Mouse (Mus musculus): ENCODE data around the gene Col13a1. TPM values are rescaled to one million over a fixed set of nuclear protein-coding genes. Genes with fewer than 3 reads are reported as not detected.

Gene Col13a1
- polyA plus RNA-seq, 1 experiment: not detected

DNA sequence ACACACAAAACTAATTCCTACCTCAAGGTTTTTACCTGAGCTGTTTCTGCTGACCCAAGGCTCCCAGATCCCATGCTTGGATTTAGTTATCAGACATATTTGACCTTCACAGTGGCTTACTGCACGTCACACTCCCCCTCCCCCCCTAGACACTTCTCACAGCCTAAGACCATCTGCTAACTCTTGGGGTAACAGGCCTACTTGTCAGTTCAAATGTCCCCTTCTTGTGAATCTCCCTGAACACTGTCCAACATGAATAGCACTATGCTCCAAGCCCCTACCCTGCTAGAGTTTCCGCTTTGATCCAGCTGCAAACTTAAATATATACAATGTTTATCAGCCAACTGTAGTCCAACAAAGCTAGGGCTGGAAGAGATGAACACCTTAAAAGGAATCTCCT lies 36.2 kb downstream of the Col13a1 start:
- no peak overlapping the region for H3K4me3 ChIP-seq (ENCODE audit: insufficient read depth, low read length)
- peaks cover 5% of the 10 kb centered on the region; the same call in 1 of the 2 replicates for H3K4me1 ChIP-seq (ENCODE audit: control insufficient read depth, insufficient read depth, low read length)
- no peak for TF ChIP-seq POLR2A (IDR thresholded peaks at IDR 0.05; ENCODE audit: low read depth, low read length)
- no peak overlapping the region for H3K27ac ChIP-seq (ENCODE audit: insufficient read depth, low read length)

DNA sequence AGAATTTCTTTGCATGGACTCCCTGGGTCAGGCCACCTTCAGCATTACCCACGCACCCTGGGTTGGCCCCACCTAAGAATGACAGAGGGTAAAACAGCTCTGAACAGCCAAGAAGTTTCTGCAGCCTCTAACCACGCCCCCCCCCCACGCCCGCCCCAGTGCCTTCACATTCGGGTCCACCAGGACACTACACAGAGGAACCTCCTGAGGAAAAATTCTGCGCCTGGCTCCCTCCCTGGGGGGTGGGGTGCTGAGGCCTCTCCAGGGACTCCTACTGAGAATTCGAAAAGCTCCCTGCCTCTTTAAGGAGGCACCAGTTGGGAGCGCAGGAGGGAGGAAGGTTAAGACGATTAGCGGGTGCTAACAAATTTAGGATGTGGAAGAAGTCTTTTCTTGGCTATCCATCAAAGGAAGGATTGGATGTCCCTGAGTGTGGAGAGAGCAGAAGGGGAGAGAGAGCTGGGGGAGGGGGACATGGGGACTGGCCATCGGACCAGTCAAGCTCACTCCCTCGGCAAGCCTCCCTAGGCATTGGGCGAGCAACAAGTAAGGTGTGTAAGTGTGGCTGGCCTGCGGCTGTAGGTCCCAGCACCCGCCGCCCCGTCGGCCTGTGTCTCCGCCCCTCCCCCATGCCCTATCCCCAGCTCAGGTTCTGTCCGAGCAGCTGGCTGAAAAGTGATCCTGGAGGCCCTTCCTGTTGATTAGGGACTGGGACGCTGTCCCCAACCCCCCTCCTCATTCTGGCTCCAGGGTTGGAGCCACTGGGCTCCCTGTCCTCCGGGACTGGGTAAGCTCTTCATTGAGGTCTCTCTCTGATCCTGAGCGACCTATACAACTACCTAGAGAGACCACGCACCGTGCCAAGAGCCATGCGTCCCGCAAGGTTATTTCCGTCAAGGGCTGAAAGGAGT lies 42.4 kb downstream of the Col13a1 start:
- TF ChIP-seq POLR2A (IDR thresholded peaks at IDR 0.05; ENCODE audit: low read depth, low read length) (no peak), CTCF (IDR thresholded peaks at IDR 0.05; ENCODE audit: borderline replicate concordance, insufficient read depth, low read length) (no peak)
- Histone ChIP-seq H3K4me1 (ENCODE audit: control insufficient read depth, insufficient read depth, low read length) (no peaks in the 10 kb centered on the region), H3K4me3 (ENCODE audit: insufficient read depth, low read length) (no peak overlapping the region), H3K27ac (ENCODE audit: insufficient read depth, low read length) (no peak overlapping the region)

DNA sequence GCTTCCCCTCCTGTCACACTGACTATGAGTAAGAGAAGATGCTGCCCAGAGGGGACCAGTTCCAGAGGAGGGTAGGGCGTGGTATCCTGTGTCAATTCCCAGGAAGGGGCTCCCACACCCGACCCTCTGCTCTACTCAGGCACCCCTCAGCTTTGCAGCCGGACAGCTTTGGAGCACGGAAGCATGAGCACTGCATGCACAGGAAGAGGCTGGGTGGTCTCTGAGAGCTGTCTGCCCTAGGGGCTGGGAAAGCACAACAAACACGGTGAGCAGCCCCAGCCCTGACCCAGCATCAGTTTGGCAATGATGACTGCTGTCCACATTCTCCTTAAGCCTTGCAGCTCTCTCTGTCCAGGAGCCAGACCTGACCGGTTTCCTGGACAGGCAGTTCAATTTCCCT lies 47.2 kb downstream of the Col13a1 start:
- no peak for TF ChIP-seq CTCF (IDR thresholded peaks at IDR 0.05; ENCODE audit: borderline replicate concordance, insufficient read depth, low read length)
- TF ChIP-seq POLR2A (IDR thresholded peaks at IDR 0.05; ENCODE audit: low read depth, low read length): no peak
- H3K4me3 ChIP-seq (ENCODE audit: insufficient read depth, low read length): no peak overlapping the region
- no peaks in the 10 kb centered on the region for H3K4me1 ChIP-seq (ENCODE audit: control insufficient read depth, insufficient read depth, low read length)
- H3K27ac ChIP-seq (ENCODE audit: insufficient read depth, low read length): no peak overlapping the region

DNA sequence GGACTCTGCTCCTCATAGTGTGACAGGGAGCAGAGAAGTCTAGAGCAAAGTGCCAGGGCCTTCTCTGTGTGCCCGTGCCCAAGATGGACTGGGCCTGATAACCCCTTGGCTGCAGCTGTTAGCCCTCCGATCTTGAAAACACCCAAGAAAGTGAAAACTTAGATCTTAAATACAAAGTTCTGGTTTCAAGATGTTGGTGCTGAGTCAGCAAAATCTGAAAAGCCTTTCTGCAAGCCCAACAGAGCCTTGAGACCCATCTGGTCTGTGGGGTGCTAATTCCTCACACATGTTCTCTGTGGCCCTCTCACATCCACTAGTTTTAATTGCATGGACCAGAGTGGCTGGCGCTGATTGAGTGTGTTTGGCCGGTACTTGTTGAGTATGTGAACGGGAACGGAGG lies 49.0 kb downstream of the Col13a1 start:
- Histone ChIP-seq H3K4me1 (ENCODE audit: control insufficient read depth, insufficient read depth, low read length) (no peaks in the 10 kb centered on the region), H3K4me3 (ENCODE audit: insufficient read depth, low read length) (no peak overlapping the region), H3K27ac (ENCODE audit: insufficient read depth, low read length) (no peak overlapping the region)
- TF ChIP-seq POLR2A (IDR thresholded peaks at IDR 0.05; ENCODE audit: low read depth, low read length) (no peak), CTCF (IDR thresholded peaks at IDR 0.05; ENCODE audit: borderline replicate concordance, insufficient read depth, low read length) (no peak)

DNA sequence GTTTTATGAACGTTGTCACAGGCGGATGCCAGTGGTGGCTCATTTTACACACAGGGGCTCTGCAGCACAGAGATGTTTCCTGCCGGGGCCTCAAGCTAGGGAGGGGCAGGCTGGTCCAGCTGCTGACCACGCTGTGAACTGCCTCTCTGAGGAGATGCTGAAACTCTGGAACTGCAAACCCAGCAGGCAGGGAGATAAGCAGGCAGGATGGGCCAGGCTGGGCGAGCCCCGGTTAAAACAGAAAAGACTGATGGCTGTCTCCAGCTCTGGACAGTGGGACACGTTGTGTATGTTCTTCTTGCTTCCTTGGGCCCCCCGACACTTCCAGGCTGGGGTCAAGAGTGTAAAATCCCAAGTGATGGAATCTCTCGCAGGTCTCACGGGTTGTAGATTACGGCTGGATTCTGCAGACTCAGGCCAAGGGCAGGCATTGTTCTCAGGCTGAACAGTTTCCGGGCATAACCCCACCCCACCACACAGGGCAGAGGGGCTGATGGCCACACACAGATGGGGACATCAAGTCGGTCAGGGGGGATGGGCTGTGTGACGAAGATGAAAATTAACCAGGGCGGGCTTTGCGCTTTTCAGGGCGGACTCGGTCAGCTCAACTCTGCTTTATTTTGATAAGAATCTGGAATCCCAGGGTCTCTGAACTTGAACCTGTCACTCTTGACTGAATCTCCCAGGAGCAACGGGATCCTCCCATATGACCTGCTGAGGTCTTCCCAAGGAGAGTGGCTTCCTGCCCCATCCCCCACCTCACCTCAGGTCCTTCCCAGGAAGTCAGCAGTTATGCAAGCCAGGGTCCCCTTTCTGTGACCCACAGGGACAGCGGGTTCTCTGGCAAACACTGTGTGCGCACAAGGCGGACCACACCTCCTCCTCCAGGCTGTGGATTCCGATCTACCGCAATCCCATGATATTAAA lies 49.9 kb downstream of the Col13a1 start:
- TF ChIP-seq POLR2A (IDR thresholded peaks at IDR 0.05; ENCODE audit: low read depth, low read length) (no peak), CTCF (IDR thresholded peaks at IDR 0.05; ENCODE audit: borderline replicate concordance, insufficient read depth, low read length) (no peak)
- no peak overlapping the region for H3K4me3 ChIP-seq (ENCODE audit: insufficient read depth, low read length)
- no peak overlapping the region for H3K27ac ChIP-seq (ENCODE audit: insufficient read depth, low read length)
- H3K4me1 ChIP-seq (ENCODE audit: control insufficient read depth, insufficient read depth, low read length): no peaks in the 10 kb centered on the region

DNA sequence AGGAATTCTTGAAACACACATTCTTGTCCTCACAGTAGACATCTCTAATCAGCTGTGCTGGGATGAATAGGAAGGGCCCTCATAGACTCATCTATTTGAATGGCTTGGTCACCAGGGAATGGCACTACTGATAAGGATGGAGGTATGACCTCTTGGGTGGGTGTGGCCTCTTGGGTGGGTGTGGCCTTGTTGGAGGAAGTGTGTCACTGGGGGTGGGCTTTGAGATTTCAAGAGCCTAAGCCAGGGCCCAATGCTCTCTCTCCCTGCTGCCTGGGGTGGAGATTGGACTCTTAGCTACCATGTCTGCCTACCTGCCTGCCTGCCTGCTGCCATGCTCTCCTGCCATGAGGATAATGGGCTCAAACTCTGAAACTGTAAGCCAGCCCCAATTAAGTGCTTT lies 53.2 kb downstream of the Col13a1 start:
- H3K4me1 ChIP-seq (ENCODE audit: control insufficient read depth, insufficient read depth, low read length): peaks cover 3% of the 10 kb centered on the region; the same call in 1 of the 2 replicates
- H3K27ac ChIP-seq (ENCODE audit: insufficient read depth, low read length): no peak overlapping the region
- TF ChIP-seq CTCF (IDR thresholded peaks at IDR 0.05; ENCODE audit: borderline replicate concordance, insufficient read depth, low read length) (no peak), POLR2A (IDR thresholded peaks at IDR 0.05; ENCODE audit: low read depth, low read length) (no peak)
- H3K4me3 ChIP-seq (ENCODE audit: insufficient read depth, low read length): no peak overlapping the region

DNA sequence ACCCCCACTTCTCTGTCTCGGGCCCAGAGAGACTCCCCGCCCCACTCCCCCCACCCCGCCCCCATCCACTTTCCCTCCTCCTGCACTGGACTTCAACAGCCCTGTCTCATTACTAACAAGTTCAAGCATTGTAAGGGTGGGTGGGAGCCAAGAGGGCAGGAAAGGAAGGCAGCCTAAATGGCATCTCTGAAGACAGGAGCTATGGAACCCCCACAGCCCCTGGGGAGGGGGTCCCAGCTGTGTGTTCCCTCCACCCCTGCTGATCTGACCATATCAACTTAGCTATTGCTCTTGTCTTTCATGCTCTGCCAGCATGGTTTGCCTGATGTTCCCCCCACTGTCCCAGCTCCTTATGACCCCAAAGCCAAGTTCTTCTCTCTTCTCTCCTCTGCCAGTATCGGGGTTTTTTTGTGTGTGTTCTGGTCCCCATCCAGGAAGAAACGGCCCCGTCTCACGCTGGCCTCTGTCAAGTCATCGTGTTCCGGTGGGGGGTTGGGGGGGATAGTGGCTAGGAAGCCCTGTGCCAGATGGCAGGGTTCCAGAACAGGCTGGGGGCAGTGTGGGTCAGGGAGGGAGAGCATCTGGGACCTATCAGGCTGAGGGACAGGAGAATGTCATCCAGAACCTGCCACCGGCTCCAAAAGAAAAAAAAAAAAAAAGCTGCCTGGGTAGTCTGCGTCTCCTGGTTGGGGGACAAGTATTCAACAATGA lies 58.1 kb downstream of the Col13a1 start:
- H3K27ac ChIP-seq (ENCODE audit: insufficient read depth, low read length): no peak overlapping the region
- peaks cover 3% of the 10 kb centered on the region; the same call in 1 of the 2 replicates for H3K4me1 ChIP-seq (ENCODE audit: control insufficient read depth, insufficient read depth, low read length)
- TF ChIP-seq CTCF (IDR thresholded peaks at IDR 0.05; ENCODE audit: borderline replicate concordance, insufficient read depth, low read length) (no peak), POLR2A (IDR thresholded peaks at IDR 0.05; ENCODE audit: low read depth, low read length) (no peak)
- H3K4me3 ChIP-seq (ENCODE audit: insufficient read depth, low read length): no peak overlapping the region

DNA sequence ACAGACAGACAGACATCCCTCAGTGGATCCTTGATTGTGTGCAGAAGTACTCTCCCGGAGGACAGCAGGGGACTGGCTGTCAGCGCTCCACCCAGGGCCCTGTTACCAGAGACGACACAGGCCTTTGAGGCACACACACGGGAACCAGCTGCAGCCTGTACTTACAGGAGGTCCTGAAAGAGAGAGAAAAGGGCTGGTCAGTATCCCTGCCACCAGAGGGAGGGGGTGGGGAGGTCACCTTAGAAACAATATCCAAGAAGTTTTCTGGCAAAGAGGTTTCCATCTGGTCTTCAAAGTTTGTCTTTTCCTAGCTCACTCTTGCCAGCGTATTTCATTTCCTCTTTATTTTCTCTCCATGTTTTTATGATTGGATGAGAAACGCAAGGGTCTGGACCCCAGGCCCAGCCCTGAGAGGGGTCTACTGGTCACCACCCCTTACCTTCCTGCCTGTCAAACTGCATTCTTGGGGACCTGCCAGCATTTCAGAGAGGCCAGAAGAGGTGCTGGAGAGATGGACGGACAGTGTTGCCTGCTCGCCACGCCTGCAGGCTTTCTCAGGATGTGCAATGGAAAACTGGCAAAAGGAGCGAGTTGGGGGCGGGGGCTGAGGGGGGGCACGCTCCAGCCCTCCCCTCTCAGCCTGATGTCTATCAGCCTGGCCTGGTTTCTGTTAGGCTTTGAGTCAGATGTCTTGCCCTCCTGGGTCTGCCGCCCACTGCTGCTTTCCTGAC lies 58.8 kb downstream of the Col13a1 start:
- TF ChIP-seq CTCF (IDR thresholded peaks at IDR 0.05; ENCODE audit: borderline replicate concordance, insufficient read depth, low read length) (no peak), POLR2A (IDR thresholded peaks at IDR 0.05; ENCODE audit: low read depth, low read length) (no peak)
- Histone ChIP-seq H3K27ac (ENCODE audit: insufficient read depth, low read length) (no peak overlapping the region), H3K4me3 (ENCODE audit: insufficient read depth, low read length) (no peak overlapping the region), H3K4me1 (ENCODE audit: control insufficient read depth, insufficient read depth, low read length) (peaks cover 3% of the 10 kb centered on the region; the same call in 1 of the 2 replicates)

DNA sequence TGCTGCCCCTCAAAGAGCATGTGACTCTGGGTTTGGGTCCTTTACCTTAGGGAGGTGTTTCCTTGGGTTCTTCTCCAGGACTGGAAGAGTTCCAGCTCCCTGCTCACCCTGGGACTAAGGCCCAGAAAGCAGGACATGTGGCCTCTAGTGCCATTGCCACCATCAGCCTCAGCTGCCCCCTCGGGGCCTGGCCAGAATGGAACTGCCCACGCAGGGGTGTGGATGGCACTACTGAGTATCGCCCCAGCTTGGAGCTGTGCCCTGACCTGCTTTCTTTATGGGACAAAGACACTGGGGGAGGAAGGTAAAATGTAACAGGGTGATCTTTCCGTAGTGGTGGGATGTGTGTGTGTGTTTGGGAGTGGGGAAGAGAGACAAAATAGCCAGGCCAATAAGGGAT lies 59.4 kb downstream of the Col13a1 start:
- H3K4me3 ChIP-seq (ENCODE audit: insufficient read depth, low read length): no peak overlapping the region
- TF ChIP-seq POLR2A (IDR thresholded peaks at IDR 0.05; ENCODE audit: low read depth, low read length) (no peak), CTCF (IDR thresholded peaks at IDR 0.05; ENCODE audit: borderline replicate concordance, insufficient read depth, low read length) (no peak)
- H3K27ac ChIP-seq (ENCODE audit: insufficient read depth, low read length): no peak overlapping the region
- H3K4me1 ChIP-seq (ENCODE audit: control insufficient read depth, insufficient read depth, low read length): peaks cover 3% of the 10 kb centered on the region; the same call in 1 of the 2 replicates
